In genomic region chr9:108117143-108117542, GRCm38 (mm10) we compare ENCODE assay signal across 23 mouse cellular contexts. TPM values are rescaled to one million over a fixed set of nuclear protein-coding genes. Genes with fewer than 3 reads are reported as not detected.
DNase-seq lines count a peak whose midpoint lies in the region; ATAC-seq lines count a peak whose summit lies in the region.
"Had no signal": no experiment of that assay in that cellular context is flagged by ENCODE, and none has a peak within 500 bp of the region (broad histone marks: within the 10 kb centered on the region; RNA-seq: fewer than 3 reads in every experiment).

No protein-coding gene starts in this region.

- intact Hi-C loops in heart, postnatal 25 days (cut with DNase I): no loop called here

- no peak for DNase-seq in heart, embryonic 10.5 days (ENCODE audit: low spot score)
- DNase-seq in heart, postnatal 25 days (ENCODE audit: low spot score): no peak
- no peak for DNase-seq in liver, embryonic 11.5 days (ENCODE audit: low spot score)
- peak; percentile 85 to 89 for DNase-seq in adrenal gland, postnatal 36 days
- no peak for DNase-seq in kidney, postnatal 4 days
- no peak for DNase-seq in urinary bladder, adult 2 months (ENCODE audit: low spot score)
- DNase-seq: cerebellum, adult 9-10 months; gastrocnemius, adult 2 months; heart, adult 18-20 months; kidney, adult 2 months; kidney, postnatal 25 days; layer of hippocampus, adult 9-11 months; lung, postnatal 14 days; thymus, adult 18-20 months had no signal

- H3K9me3 ChIP-seq in heart, embryonic 10.5 days: no peaks in the 10 kb centered on the region
- H3K9me3 ChIP-seq in liver, embryonic 16.5 days (replicated peaks; ENCODE audit: control insufficient read depth, low read length): no peaks in the 10 kb centered on the region
- H3K9me3 ChIP-seq in liver, embryonic 11.5 days (ENCODE audit: control insufficient read depth, low read length): no peaks in the 10 kb centered on the region
- H3K9me3 ChIP-seq in limb, embryonic 13.5 days: no peaks in the 10 kb centered on the region
- H3K9me3 ChIP-seq: forebrain, embryonic 15.5 days; neural tube, embryonic 12.5 days had no signal

- ATAC-seq in liver, embryonic 16.5 days (ENCODE audit: low read depth): peak; percentile 17; the same call in 1 of the 2 replicates
- ATAC-seq in liver, embryonic 11.5 days (replicated peaks; ENCODE audit: low FRiP score): no peak
- ATAC-seq in limb, embryonic 13.5 days (ENCODE audit: low FRiP score, low read depth): peak; percentile 33; the same call in 1 of the 2 replicates
- ATAC-seq: forebrain, embryonic 15.5 days had no signal

- H3K27ac ChIP-seq in heart, embryonic 10.5 days: peak overlapping the region; percentile 71
- no peak overlapping the region for H3K27ac ChIP-seq in liver, embryonic 16.5 days (ENCODE audit: low read length)
- H3K27ac ChIP-seq in liver, embryonic 11.5 days (ENCODE audit: low read depth, low read length): no peak overlapping the region
- H3K27ac ChIP-seq in limb, embryonic 13.5 days: peak overlapping the region; percentile 77; the same call in 1 of the 2 replicates
- H3K27ac ChIP-seq: forebrain, embryonic 15.5 days; gastrocnemius, adult 2 months; hindbrain, embryonic 14.5 days; liver, embryonic 14.5 days; neural tube, embryonic 12.5 days had no signal

- H3K4me2 ChIP-seq in liver, embryonic 16.5 days (ENCODE audit: low read depth, low read length): no peak overlapping the region
- H3K4me2 ChIP-seq in liver, embryonic 11.5 days: no peak overlapping the region
- no peak overlapping the region for H3K4me2 ChIP-seq in limb, embryonic 13.5 days (replicated peaks)
- H3K4me2 ChIP-seq: forebrain, embryonic 15.5 days; hindbrain, embryonic 14.5 days; neural tube, embryonic 12.5 days had no signal

- no peaks in the 10 kb centered on the region for H3K36me3 ChIP-seq in heart, embryonic 10.5 days
- H3K36me3 ChIP-seq in liver, embryonic 16.5 days (ENCODE audit: control insufficient read depth, insufficient read depth): no peaks in the 10 kb centered on the region
- no peaks in the 10 kb centered on the region for H3K36me3 ChIP-seq in liver, embryonic 11.5 days (ENCODE audit: control insufficient read depth, insufficient read depth, low read length)
- H3K36me3 ChIP-seq in limb, embryonic 13.5 days: no peaks in the 10 kb centered on the region

- peaks cover 42% of the 10 kb centered on the region for H3K27me3 ChIP-seq in heart, embryonic 10.5 days (ENCODE audit: insufficient read depth, poor library complexity, severe bottlenecking)
- no peaks in the 10 kb centered on the region; the same call in none of the 2 replicates for H3K27me3 ChIP-seq in liver, embryonic 16.5 days (ENCODE audit: control insufficient read depth, insufficient read depth, low read depth, low read length)
- H3K27me3 ChIP-seq in liver, embryonic 11.5 days (replicated peaks; ENCODE audit: control insufficient read depth, insufficient read depth, low read length): peaks cover 22% of the 10 kb centered on the region
- peaks cover 32% of the 10 kb centered on the region for H3K27me3 ChIP-seq in limb, embryonic 13.5 days
- H3K27me3 ChIP-seq: CH12.LX; forebrain, embryonic 15.5 days had no signal

- peaks cover 35% of the 10 kb centered on the region for H3K4me1 ChIP-seq in heart, embryonic 10.5 days
- peaks cover 8% of the 10 kb centered on the region for H3K4me1 ChIP-seq in liver, embryonic 16.5 days (ENCODE audit: control insufficient read depth, low read depth, low read length)
- peaks cover 11% of the 10 kb centered on the region; the same call in 1 of the 2 replicates for H3K4me1 ChIP-seq in liver, embryonic 11.5 days (replicated peaks; ENCODE audit: control insufficient read depth, insufficient read depth, low read length)
- peaks cover 12% of the 10 kb centered on the region; the same call in 1 of the 2 replicates for H3K4me1 ChIP-seq in limb, embryonic 13.5 days
- H3K4me1 ChIP-seq: forebrain, embryonic 15.5 days; neural tube, embryonic 12.5 days had no signal

- WGBS in heart, embryonic 10.5 days: 49% methylated on average over 4 of the region's 4 CpGs
- 52% methylated on average over 4 of the region's 4 CpGs for WGBS in liver, embryonic 16.5 days (ENCODE audit: insufficient replicate concordance)
- 70% methylated on average over 4 of the region's 4 CpGs for WGBS in liver, embryonic 11.5 days
- WGBS in limb, embryonic 13.5 days: 52% methylated on average over 4 of the region's 4 CpGs

- H3K9ac ChIP-seq in liver, embryonic 16.5 days (ENCODE audit: low read depth, low read length): no peak overlapping the region
- H3K9ac ChIP-seq in liver, embryonic 11.5 days (ENCODE audit: low read depth, low read length): no peak overlapping the region
- H3K9ac ChIP-seq in limb, embryonic 13.5 days: peak overlapping the region; percentile 4; the same call in 1 of the 2 replicates
- H3K9ac ChIP-seq: forebrain, embryonic 15.5 days; hindbrain, embryonic 14.5 days; liver, embryonic 14.5 days; neural tube, embryonic 12.5 days had no signal

- H3K4me3 ChIP-seq in heart, embryonic 10.5 days: no peak overlapping the region
- no peak overlapping the region for H3K4me3 ChIP-seq in liver, embryonic 16.5 days (ENCODE audit: low read depth, low read length)
- no peak overlapping the region for H3K4me3 ChIP-seq in liver, embryonic 11.5 days (ENCODE audit: low read depth, low read length)
- H3K4me3 ChIP-seq in limb, embryonic 13.5 days: no peak overlapping the region
- H3K4me3 ChIP-seq: forebrain, embryonic 15.5 days; gastrocnemius, adult 2 months; neural tube, embryonic 12.5 days had no signal

RNA-seq across cellular contexts. Expression of gene Apeh, which starts 22.7 kb away (rescaled TPM):
- 80.7 and 84.4 TPM in 2 replicates for polyA plus RNA-seq in heart, embryonic 10.5 days (2016; fragmentation: Nextera tagmentation; extraction: Ambion mirVana)
- total RNA-seq in heart, postnatal 25 days (2021): 10 to 100 TPM; 43.1 to 45.4 TPM
- 167 and 172 TPM in 2 replicates for polyA plus RNA-seq in liver, embryonic 16.5 days (2015; fragmentation: Nextera tagmentation; extraction: Ambion mirVana)
- polyA plus RNA-seq in liver, embryonic 11.5 days (2014; fragmentation: Nextera tagmentation; extraction: Ambion mirVana): 159 and 167 TPM in 2 replicates
- 10 to 100 TPM; 72.7 to 88.0 TPM for total RNA-seq in adrenal gland, postnatal 36 days (2021)
- polyA plus RNA-seq in limb, embryonic 13.5 days (2015; fragmentation: Nextera tagmentation; extraction: Ambion mirVana): 42.5 and 47.3 TPM in 2 replicates
- 58.4 and 64.1 TPM in 2 replicates for polyA plus RNA-seq in urinary bladder, adult 2 months (2012; rRNA removed)

RNA-seq across cellular contexts. Expression of gene Rnf123, which starts 34.0 kb away (rescaled TPM):
- polyA plus RNA-seq in heart, embryonic 10.5 days (2016; fragmentation: Nextera tagmentation; extraction: Ambion mirVana): 31.8 and 33.1 TPM in 2 replicates
- 100 to 1,000 TPM in 1 of 2 experiments, 10 to 100 TPM in 1; 90.1 to 112 TPM for total RNA-seq in heart, postnatal 25 days (2021)
- 92.7 and 106 TPM in 2 replicates for polyA plus RNA-seq in liver, embryonic 16.5 days (2015; fragmentation: Nextera tagmentation; extraction: Ambion mirVana)
- 59.1 and 59.2 TPM in 2 replicates for polyA plus RNA-seq in liver, embryonic 11.5 days (2014; fragmentation: Nextera tagmentation; extraction: Ambion mirVana)
- total RNA-seq in adrenal gland, postnatal 36 days (2021): 10 to 100 TPM; 54.3 to 57.1 TPM
- polyA plus RNA-seq in limb, embryonic 13.5 days (2015; fragmentation: Nextera tagmentation; extraction: Ambion mirVana): 31.2 and 35.2 TPM in 2 replicates
- polyA plus RNA-seq in urinary bladder, adult 2 months (2012; rRNA removed): 54.6 and 60.6 TPM in 2 replicates

RNA-seq across cellular contexts. Expression of gene Mst1, which starts 36.9 kb away (rescaled TPM):
- polyA plus RNA-seq in heart, embryonic 10.5 days (2016; fragmentation: Nextera tagmentation; extraction: Ambion mirVana): 1.6 TPM in 2 replicates
- not detected for total RNA-seq in heart, postnatal 25 days (2021)
- polyA plus RNA-seq in liver, embryonic 16.5 days (2015; fragmentation: Nextera tagmentation; extraction: Ambion mirVana): 52.5 and 62.0 TPM in 2 replicates
- 9.7 and 12.5 TPM in 2 replicates for polyA plus RNA-seq in liver, embryonic 11.5 days (2014; fragmentation: Nextera tagmentation; extraction: Ambion mirVana)
- under 1 TPM; 0.17 to 0.49 TPM for total RNA-seq in adrenal gland, postnatal 36 days (2021)
- 0.20 and 0.51 TPM in 2 replicates for polyA plus RNA-seq in limb, embryonic 13.5 days (2015; fragmentation: Nextera tagmentation; extraction: Ambion mirVana)
- 5.6 and 6.2 TPM in 2 replicates for polyA plus RNA-seq in urinary bladder, adult 2 months (2012; rRNA removed)
- total RNA-seq: gastrocnemius, adult 2 months; left cerebral cortex, postnatal 14 days; monocyte, adult 5-6 weeks had no signal
- polyA plus RNA-seq: forebrain, embryonic 15.5 days; hindbrain, embryonic 14.5 days had no signal

Comparison
In these comparisons a context has a peak if more than half of its experiments do, and no peak if none do; other contexts are left out.
1. DNase-seq: peak in adrenal gland, postnatal 36 days (2 of 2); none in heart, embryonic 10.5 days (single experiment), heart, postnatal 25 days (single experiment), liver, embryonic 11.5 days (single experiment), kidney, postnatal 4 days (0 of 2) and urinary bladder, adult 2 months (single experiment).
2. H3K27ac ChIP-seq: peak in heart, embryonic 10.5 days (single experiment) and limb, embryonic 13.5 days (single experiment); none in liver, embryonic 16.5 days (single experiment) and liver, embryonic 11.5 days (single experiment).